Mouse (Mus musculus) C2C12 (cell line): ENCODE measurements around the gene 6430531B16Rik. TPM values are rescaled to one million over a fixed set of nuclear protein-coding genes. Genes with fewer than 3 reads are reported as not detected.

Experiments
- H3K27me3 ChIP-seq: one replicate; pipeline ENCODE4 v1.6.1; 2011; ENCODE audit not compliant: control insufficient read depth, insufficient read depth, insufficient read length
- H3K36me3 ChIP-seq: one replicate; pipeline ENCODE4 v1.6.1; 2011; ENCODE audit not compliant: control insufficient read depth, insufficient read depth
- H3K4me3 ChIP-seq: one replicate; pipeline ENCODE4 v1.5.1; 2011; ENCODE audit warnings: mild to moderate bottlenecking, control low read depth; ENCODE audit not compliant: poor library complexity, insufficient read depth, severe bottlenecking
- H3K79me2 ChIP-seq: one replicate; pipeline ENCODE4 v1.6.1; 2011; ENCODE audit not compliant: control insufficient read depth, insufficient read depth
- H3K79me3 ChIP-seq: one replicate; pipeline ENCODE4 v1.6.1; 2011; ENCODE audit warnings: low read depth, control low read depth
- H3ac ChIP-seq: one replicate; pipeline ENCODE3; 2011; ENCODE audit warnings: low read depth; ENCODE audit not compliant: control insufficient read depth, insufficient read length
- CEBPB ChIP-seq: IDR thresholded peaks from one replicate; pipeline ENCODE4 v1.6.1; 2011; ENCODE audit warnings: low read depth, mild to moderate bottlenecking, control low read depth, moderate library complexity
- CTCF ChIP-seq: IDR thresholded peaks from one replicate; pipeline ENCODE4 v1.5.1; 2011; ENCODE audit not compliant: control insufficient read depth, insufficient read depth, insufficient read length
- FOSL1 ChIP-seq: IDR thresholded peaks from one replicate; pipeline ENCODE4 v1.8.0; 2011; ENCODE audit warnings: mild to moderate bottlenecking, low read length; ENCODE audit not compliant: poor library complexity, insufficient read depth, severe bottlenecking
- MAX ChIP-seq: IDR thresholded peaks from one replicate; pipeline ENCODE4 v1.6.1; 2011; ENCODE audit warnings: mild to moderate bottlenecking, control low read depth
- MYOD1 ChIP-seq: IDR thresholded peaks from one replicate; pipeline ENCODE4 v1.6.1; 2011; ENCODE audit warnings: low read depth; ENCODE audit not compliant: control insufficient read depth, insufficient read length
- MYOG ChIP-seq: IDR thresholded peaks from one replicate; pipeline ENCODE4 v1.6.1; 2011; ENCODE audit not compliant: control insufficient read depth, insufficient read length; ENCODE audit errors: extremely low read depth
- USF1 ChIP-seq: IDR thresholded peaks from one replicate; pipeline ENCODE4 v1.6.1; 2011; ENCODE audit warnings: low read depth, mild to moderate bottlenecking, control low read depth, moderate library complexity
- long read RNA-seq, 2 experiments: library from polyadenylated mRNA; unstranded; transcript quantifications; one replicate each; pipeline ENCODE4 v2.0.0; 2019 to 2020
- polyA plus RNA-seq: library from polyadenylated mRNA; unstranded; fragments of >200 nt; fragmentation: generic; extraction: Trizol; gene quantifications from one replicate; pipeline ENCODE4 v1.2.1, GENCODE M21; 2012; ENCODE audit warnings: missing spikeins

The 6430531B16Rik gene
- 0.08 TPM for polyA plus RNA-seq
- long read RNA-seq, experiment 1, result 0 reads
- long read RNA-seq, experiment 2, result 0 reads

DNA sequence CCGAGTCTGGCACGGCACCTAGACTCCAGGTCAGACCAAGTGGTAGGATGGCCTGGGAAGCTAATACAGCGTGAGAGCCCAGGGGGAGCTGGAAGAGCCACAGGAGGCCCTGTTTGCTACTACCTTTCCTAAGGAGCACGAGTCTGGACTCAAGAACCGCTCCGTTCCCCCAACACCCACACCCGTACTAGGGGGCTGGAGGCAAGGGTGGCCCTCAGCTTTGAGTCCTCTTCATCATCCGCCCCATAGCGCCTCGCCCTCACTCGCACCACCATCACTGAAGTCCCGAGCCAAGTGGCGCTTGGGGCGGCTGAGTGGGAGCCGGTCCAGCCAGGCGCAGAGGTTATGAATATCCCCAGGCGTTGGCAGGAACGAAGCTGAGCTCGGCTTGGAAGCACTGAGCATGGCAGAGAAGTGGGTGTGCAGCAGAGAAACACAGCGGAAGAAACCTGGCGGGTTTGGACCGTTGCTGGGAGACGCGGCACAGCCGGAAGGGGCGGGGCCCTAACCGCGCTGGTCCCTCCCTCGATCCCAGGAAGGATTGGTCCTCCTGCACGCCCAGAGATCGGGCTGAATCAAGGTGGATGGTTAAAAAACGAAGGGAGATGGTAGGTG, at the start of gene 6430531B16Rik:
6430531B16Rik (minus strand) TSS at position 478 of the 615 bp plus-strand sequence.
- no peak within 1 kb of the TSS for H3K4me3 ChIP-seq
- H3K27me3 ChIP-seq, result no peaks in the 10 kb centered on the region
- TF ChIP-seq USF1 (no peak), MAX (no peak), CTCF (no peak), MYOG (no peak), MYOD1 (no peak), FOSL1 (no peak)
- no peak within 1 kb of the TSS for H3ac ChIP-seq
- no peaks in the 10 kb centered on the region for H3K79me2 ChIP-seq
- no peaks in the 10 kb centered on the region for H3K79me3 ChIP-seq
- peaks cover 4% of the 10 kb centered on the region for H3K36me3 ChIP-seq

GRCm38 (mm10) chr7:140011336-140011735, 32.8 kb upstream of the 6430531B16Rik start:
- Histone ChIP-seq H3K36me3 (peaks cover 4% of the 10 kb centered on the region), H3K79me3 (no peaks in the 10 kb centered on the region), H3ac (no peak overlapping the region)

GRCm38 (mm10) chr7:140007781-140008180, 29.2 kb upstream of the 6430531B16Rik start:
- H3K4me3 ChIP-seq, result no peak overlapping the region
- H3K79me2 ChIP-seq, result no peaks in the 10 kb centered on the region
- no peaks in the 10 kb centered on the region for H3K79me3 ChIP-seq
- TF ChIP-seq CEBPB, result no peak
- TF ChIP-seq MAX, result no peak
- no peak for TF ChIP-seq CTCF
- no peak for TF ChIP-seq MYOG
- TF ChIP-seq FOSL1, result no peak
- TF ChIP-seq USF1, result no peak
- H3K36me3 ChIP-seq, result peaks cover 17% of the 10 kb centered on the region
- no peak overlapping the region for H3ac ChIP-seq
- H3K27me3 ChIP-seq, result no peaks in the 10 kb centered on the region

More at GRCm38 (mm10) chr7:140011336-140011735, 32.8 kb upstream of the 6430531B16Rik start:
- Histone ChIP-seq H3K4me3 (no peak overlapping the region), H3K79me2 (no peaks in the 10 kb centered on the region), H3K27me3 (no peaks in the 10 kb centered on the region)
- no peak for TF ChIP-seq MAX
- no peak for TF ChIP-seq USF1
- TF ChIP-seq MYOD1, result no peak
- TF ChIP-seq CTCF, result no peak
- no peak for TF ChIP-seq CEBPB
- TF ChIP-seq FOSL1, result no peak
- no peak for TF ChIP-seq MYOG

DNA sequence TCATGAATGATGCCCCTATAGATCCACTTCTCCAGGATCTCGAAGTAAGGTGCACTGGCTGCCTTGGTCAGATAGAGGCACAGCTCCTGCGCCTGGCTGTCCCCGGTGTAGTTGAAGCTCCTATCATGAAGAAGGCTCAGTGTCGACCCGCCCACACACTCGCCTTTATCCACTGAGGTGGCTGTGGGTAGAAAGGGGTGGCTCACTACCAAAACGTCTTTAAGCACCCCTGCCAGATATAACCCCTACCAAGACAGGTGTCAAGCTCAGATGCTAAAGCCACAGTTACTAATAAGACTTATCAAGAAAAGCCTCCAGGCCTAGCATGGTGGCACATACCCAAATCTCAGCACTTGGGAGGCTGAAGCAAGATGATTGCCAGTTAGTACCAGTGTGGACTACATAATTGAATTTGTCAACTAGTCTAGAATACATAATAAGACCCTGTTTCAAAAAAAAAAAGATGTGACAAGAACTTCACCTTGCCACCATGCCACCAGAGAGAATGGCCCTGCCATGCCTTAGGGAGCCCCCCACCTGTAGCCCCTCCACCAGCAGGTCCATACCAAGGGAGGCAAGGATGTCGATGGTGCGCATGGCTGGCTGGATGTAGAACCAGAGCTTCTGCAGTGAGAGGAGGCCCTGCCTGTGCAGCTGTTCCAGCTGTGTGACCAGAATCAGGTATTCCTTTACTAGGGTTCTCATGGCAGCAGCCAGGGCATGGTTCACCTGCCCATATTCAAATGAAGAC, 28.5 kb upstream of the 6430531B16Rik start:
- TF ChIP-seq USF1, result no peak
- TF ChIP-seq CTCF, result no peak
- no peak for TF ChIP-seq CEBPB
- no peak for TF ChIP-seq MYOD1
- no peak for TF ChIP-seq MYOG
- no peak for TF ChIP-seq FOSL1
- Histone ChIP-seq H3ac (no peak overlapping the region), H3K36me3 (peaks cover 22% of the 10 kb centered on the region), H3K79me2 (no peaks in the 10 kb centered on the region), H3K79me3 (no peaks in the 10 kb centered on the region), H3K27me3 (no peaks in the 10 kb centered on the region), H3K4me3 (no peak overlapping the region)

DNA sequence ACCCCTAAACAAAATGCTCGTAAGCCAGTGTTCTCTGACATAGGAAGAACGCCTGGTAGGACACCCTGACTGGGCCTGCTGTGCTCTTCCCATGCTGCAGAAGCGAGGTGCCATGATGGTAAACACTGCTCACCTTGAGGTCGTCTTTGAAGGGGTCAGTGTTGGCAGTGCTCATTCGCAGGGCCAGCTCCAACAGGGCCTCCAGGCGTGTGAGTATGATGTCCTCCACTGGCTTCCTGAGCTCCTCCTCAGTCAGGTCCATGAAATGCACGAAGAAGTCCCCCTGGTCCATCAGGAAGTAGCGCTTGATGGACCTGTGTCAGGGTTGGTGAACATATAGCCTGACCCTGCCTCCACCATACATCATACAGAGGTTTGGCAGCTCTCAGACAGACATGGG, 26.1 kb upstream of the 6430531B16Rik start:
- no peaks in the 10 kb centered on the region for H3K79me2 ChIP-seq
- H3K79me3 ChIP-seq, result no peaks in the 10 kb centered on the region
- H3K36me3 ChIP-seq, result peaks cover 35% of the 10 kb centered on the region
- H3K4me3 ChIP-seq, result no peak overlapping the region
- no peak for TF ChIP-seq CEBPB
- no peak for TF ChIP-seq MAX
- no peak for TF ChIP-seq USF1
- no peak for TF ChIP-seq MYOD1
- TF ChIP-seq CTCF, result no peak
- no peak for TF ChIP-seq FOSL1
- TF ChIP-seq MYOG, result no peak
- no peaks in the 10 kb centered on the region for H3K27me3 ChIP-seq
- H3ac ChIP-seq, result no peak overlapping the region
